Mouse (Mus musculus): ENCODE results near the gene Mical3.
A peak's percentile ranks its signal among the peaks of the same experiment; 100 is the strongest.

Mical3 gene

DNA sequence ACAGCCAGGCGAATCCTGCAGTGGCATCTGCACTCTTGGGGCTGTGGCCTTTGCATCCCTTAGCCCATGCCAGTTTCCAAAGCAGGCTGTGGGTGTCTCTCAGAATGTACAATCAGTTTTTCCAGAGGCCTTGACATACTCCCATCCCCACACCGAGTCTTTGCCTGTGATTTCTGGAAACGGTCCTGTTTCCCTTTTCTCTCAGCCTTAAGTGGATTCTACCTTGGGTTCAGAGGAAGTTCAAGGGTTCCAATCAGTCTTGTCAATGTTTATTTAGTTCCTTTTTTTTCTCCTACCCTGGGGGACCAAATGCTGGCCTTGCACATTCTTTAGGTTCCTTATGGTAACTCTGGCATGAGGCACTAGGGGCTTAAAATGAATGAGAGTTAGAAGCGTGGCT, 16.0 kb upstream of the Mical3 start:
- peak in 1 of 2 experiments; percentile 44 for DNase-seq (ENCODE audit: low spot score in 2 of 2)

GRCm38 (mm10) chr6:121145906-121146305, 15.1 kb upstream of the Mical3 start:
- no peak for DNase-seq (ENCODE audit: low spot score in 2 of 2)

DNA sequence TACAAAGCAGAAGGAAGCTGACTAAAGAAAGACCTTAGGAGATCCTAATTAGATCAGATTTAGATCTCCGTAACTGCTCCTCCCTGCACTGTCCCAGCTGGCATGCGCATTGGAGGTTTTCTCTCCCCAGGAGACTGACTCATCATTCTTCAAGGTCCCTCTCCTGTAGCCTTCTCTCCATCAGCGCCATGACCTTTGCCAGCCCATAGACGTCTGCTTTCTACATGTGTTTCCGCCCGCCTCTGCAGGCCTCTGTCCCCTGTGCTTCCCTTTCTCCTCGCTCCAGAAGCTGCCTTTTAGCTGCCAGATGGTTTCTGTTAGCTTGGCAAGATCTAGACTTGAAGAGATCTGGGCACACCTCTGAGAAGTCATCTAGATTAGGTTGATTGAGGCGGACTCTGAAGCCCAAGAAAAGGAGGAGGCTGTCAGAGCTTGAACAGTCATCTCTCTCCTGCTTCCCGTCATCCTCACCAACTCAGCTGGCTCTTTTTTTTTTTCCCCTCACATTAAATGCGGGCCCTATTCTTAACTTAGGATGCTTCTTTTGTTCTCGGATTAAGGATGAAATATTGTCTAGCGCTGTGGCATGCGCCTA, 14.3 kb upstream of the Mical3 start:
- no peak for DNase-seq (ENCODE audit: low spot score in 2 of 2)

- DNase-seq (ENCODE audit: low spot score in 2 of 2), result peak; percentile 53 to 60
Measured at GRCm38 (mm10) chr6:121144066-121144465, 13.3 kb upstream of the Mical3 start.

- DNase-seq (ENCODE audit: low spot score in 2 of 2), result peak; percentile 30 to 49
Measured at GRCm38 (mm10) chr6:121143439-121143838, 12.6 kb upstream of the Mical3 start.

GRCm38 (mm10) chr6:121142298-121142697, 11.5 kb upstream of the Mical3 start:
- no peak for DNase-seq (ENCODE audit: low spot score in 2 of 2)

DNA sequence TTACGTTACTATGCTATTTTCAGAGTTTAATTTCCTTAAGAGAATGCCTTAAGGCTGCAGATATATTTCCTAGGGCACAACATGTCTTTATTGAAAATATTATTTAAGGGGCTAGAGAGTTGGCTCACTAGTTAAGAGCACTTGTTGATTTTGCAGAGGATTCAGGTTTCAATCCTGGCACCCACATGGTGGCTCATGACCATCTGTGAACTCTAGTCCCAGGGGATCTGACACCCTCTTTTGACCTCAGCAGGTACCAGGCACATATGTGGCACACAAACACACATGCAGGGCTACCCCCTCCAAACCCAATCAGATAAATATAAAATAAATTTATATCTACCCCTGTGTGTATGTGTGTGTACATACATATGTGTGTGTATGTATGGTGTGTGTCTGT, 8.5 kb upstream of the Mical3 start:
- DNase-seq (ENCODE audit: low spot score in 2 of 2), result no peak

GRCm38 (mm10) chr6:121138338-121139040, 7.7 kb upstream of the Mical3 start:
- no peak for DNase-seq (ENCODE audit: low spot score in 2 of 2)

- DNase-seq (ENCODE audit: low spot score in 2 of 2), result no peak
Measured at GRCm38 (mm10) chr6:121137222-121137621, 6.4 kb upstream of the Mical3 start.

GRCm38 (mm10) chr6:121134884-121135283, 4.1 kb upstream of the Mical3 start:
- DNase-seq (ENCODE audit: low spot score in 2 of 2), result no peak

- no peak for DNase-seq (ENCODE audit: low spot score in 2 of 2)
Measured at GRCm38 (mm10) chr6:121134249-121134648, 3.5 kb upstream of the Mical3 start.

DNA sequence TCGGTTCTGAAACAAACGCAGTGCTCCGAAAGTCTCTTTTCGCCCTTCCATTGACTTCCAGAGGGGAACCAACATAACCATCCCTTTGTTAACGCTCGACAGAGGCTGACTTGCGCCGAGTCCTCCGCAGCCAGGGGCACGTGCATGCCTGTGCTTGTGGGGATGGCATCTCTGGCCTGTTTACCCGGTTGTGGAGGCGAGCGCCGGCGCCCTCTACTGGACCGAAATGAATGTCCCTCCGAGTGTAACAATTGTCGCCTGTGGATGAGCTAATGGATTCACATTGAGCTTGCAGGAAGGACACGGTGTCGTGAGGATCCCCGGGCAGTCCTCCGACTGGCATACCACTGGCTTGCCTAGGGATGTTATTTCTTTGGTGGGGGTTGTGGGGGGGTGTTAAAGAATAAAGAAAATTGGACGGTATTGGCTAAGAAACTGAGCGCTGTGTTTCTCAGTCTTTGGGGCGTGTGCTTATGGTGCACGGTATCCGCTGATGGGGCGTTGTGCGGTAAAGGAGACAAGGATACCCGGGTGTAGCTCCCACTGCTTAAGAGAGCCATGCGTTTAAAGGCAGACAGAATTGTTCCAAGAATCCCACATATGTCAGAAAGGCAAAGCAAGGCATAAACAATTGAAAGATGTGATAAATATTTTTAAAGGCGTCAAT, 627 bp downstream of the Mical3 start:
- peak; percentile 83 to 86 for DNase-seq (ENCODE audit: low spot score in 2 of 2)

DNA sequence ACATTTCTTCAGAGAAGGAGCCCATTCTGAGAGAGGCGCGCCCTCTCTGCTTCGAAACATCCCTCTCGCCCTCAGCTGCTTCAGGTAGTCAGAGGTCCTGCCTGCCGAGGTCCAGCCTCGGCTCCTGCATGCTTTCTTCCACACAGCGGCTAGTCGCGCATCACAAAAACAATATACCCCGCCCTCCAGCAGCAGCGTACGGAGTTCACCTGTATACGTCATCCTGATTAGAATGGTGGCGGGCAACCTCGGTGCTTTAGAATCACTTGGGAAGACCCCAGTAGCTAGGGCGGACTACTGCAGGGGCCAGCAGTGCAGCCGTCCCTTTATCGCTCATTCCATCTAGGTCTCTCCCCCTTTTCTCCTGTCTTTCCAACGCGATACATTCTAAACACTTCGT, 1.3 kb downstream of the Mical3 start:
- DNase-seq (ENCODE audit: low spot score in 2 of 2), result no peak

DNA sequence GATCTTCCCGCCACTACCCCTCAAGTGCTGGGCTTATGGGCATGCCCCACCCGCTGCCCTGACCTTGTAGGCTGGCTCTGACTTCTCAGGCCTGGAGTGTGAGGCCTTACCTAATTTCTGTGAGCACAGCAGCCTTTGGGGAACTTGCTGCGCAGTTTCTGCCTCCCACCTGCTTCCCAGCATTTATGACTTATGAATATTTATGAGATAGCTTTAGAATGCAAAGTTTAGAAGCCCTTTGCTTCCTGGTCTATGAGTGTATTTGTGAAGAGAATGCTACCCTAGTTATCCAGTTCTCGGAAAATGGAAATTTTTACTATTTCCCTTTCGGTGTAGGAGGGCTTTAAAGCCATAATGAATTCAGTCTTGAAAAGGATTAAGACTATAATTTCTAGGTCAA, 2.1 kb downstream of the Mical3 start:
- no peak for DNase-seq (ENCODE audit: low spot score in 2 of 2)

- DNase-seq (ENCODE audit: low spot score in 2 of 2), result no peak
Measured at GRCm38 (mm10) chr6:121127726-121128125, 3.1 kb downstream of the Mical3 start.

DNA sequence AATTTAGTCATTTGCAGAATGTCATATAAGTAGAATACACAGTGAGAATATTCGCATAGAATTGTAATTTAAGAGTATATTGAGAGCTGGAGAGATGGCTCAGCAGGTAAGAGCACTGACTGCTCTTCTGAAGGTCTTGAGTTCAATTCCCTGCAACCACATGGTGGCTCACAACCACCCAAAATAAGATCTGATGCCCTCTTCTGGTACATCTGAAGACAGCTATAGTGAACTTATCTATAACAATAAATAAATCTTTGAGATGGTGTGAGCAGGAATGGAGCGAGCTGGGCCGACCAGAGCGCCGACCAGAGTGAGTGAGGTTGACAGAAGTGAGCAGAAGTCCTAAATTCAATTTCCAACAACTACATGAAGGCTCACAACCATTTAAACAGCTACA, 4.6 kb downstream of the Mical3 start:
- no peak for DNase-seq (ENCODE audit: low spot score in 2 of 2)

GRCm38 (mm10) chr6:121122739-121123241, 8.0 kb downstream of the Mical3 start:
- DNase-seq (ENCODE audit: low spot score in 2 of 2), result no peak

GRCm38 (mm10) chr6:121120776-121121175, 10.0 kb downstream of the Mical3 start:
- no peak for DNase-seq (ENCODE audit: low spot score in 2 of 2)

DNA sequence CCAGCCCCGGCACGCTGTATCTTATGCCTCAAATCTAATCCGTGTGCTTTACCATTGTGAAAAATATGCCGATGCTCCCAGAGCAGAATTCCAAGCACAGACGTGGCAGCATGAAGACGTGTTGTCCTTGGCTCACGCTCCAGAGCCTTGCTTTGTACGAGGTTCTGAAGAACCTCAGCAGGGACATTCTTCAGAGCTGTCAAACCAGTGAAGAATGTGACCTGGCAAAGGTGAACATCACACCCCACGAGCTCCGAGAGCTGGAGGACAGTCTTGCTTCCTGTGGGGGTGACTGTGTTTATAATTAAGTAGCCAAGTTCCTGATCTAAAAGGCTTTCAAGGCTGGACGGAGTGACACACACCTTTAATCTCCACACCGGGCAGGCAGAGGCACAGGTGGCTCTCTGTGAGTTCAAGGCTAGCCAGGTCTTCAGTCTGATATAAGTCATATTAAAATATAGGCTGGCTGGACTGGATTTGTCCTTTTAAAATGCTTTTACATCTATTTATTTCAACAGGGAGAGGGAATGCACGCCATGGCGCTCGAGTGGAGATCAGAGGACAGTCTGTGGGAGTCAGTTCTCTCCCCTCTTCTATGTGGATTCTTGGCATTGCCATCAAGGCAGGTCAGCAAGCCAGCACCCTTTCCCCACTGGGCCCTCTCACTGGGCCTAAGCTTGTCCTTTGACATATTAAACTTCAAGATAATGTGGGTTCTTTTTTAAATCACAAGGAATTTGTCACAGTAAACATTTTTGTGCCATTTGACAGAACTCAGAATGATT, 12.6 kb downstream of the Mical3 start:
- DNase-seq (ENCODE audit: low spot score in 2 of 2), result no peak

GRCm38 (mm10) chr6:121117142-121117541, 13.7 kb downstream of the Mical3 start:
- no peak for DNase-seq (ENCODE audit: low spot score in 2 of 2)

DNA sequence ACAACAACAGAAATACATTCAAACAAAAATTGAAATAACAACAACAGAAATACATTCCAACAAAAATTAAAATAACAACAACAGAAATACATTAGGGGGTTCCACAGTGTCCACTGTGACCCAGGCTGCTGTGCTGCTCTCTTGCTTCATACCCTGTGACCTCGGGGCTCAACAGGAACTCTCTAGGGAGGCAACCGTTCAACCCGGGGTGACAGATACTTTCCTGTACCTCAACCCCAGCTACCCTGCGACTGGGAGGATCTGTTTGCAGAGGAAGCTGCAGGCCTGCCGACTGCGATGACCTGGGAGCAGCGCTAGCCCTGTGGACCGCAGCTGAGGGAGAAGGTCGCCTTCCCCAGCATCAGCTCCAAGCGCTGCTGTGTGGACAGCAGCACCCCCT, 14.4 kb downstream of the Mical3 start:
- no peak for DNase-seq (ENCODE audit: low spot score in 2 of 2)

GRCm38 (mm10) chr6:121111448-121112055, 19.2 kb downstream of the Mical3 start:
- peak; percentile 54 to 60 for DNase-seq (ENCODE audit: low spot score in 2 of 2)

Measured in heart, adult 9 months (tissue).